Mouse (Mus musculus): ENCODE measurements around the gene Irs3. TPM values are rescaled to one million over a fixed set of nuclear protein-coding genes. Genes with fewer than 3 reads are reported as not detected.
A peak's percentile ranks its signal among the peaks of the same experiment; 100 is the strongest.

The Irs3 gene
- polyA plus RNA-seq, 1 experiment: 0.22 TPM

- peak overlapping the region; percentile 61; the same call in 1 of the 2 replicates for H3K27ac ChIP-seq (ENCODE audit: control insufficient read depth, insufficient read depth, low read depth, low read length)
- no peaks in the 10 kb centered on the region for H3K36me3 ChIP-seq (ENCODE audit: control insufficient read depth, insufficient read depth, low read length)
- H3K4me3 ChIP-seq (ENCODE audit: control insufficient read depth, low read depth, low read length): no peak overlapping the region
- H3K4me1 ChIP-seq (ENCODE audit: control insufficient read depth, insufficient read depth, low read length): peaks cover 10% of the 10 kb centered on the region
- no peaks in the 10 kb centered on the region for H3K27me3 ChIP-seq (ENCODE audit: control insufficient read depth, insufficient read depth, low read length)
- TF ChIP-seq POLR2A (IDR thresholded peaks at IDR 0.05; ENCODE audit: control insufficient read depth, low read depth, low read length): no peak
- TF ChIP-seq CTCF (IDR thresholded peaks at IDR 0.05; ENCODE audit: control insufficient read depth, insufficient read depth, insufficient replicate concordance, low read depth, low read length): no peak
These were observed 27.5 kb upstream of the Irs3 start for GRCm38 (mm10) chr5:137673015-137673414.

GRCm38 (mm10) chr5:137672361-137672760 is 26.8 kb upstream of the Irs3 start:
- H3K4me1 ChIP-seq (ENCODE audit: control insufficient read depth, insufficient read depth, low read length): peaks cover 10% of the 10 kb centered on the region
- peak overlapping the region; percentile 61; the same call in 1 of the 2 replicates for H3K27ac ChIP-seq (ENCODE audit: control insufficient read depth, insufficient read depth, low read depth, low read length)
- no peaks in the 10 kb centered on the region for H3K36me3 ChIP-seq (ENCODE audit: control insufficient read depth, insufficient read depth, low read length)
- no peak overlapping the region for H3K4me3 ChIP-seq (ENCODE audit: control insufficient read depth, low read depth, low read length)
- no peak for TF ChIP-seq POLR2A (IDR thresholded peaks at IDR 0.05; ENCODE audit: control insufficient read depth, low read depth, low read length)
- no peaks in the 10 kb centered on the region for H3K27me3 ChIP-seq (ENCODE audit: control insufficient read depth, insufficient read depth, low read length)

GRCm38 (mm10) chr5:137671443-137672240 is 26.1 kb upstream of the Irs3 start:
- Histone ChIP-seq H3K27me3 (ENCODE audit: control insufficient read depth, insufficient read depth, low read length) (no peaks in the 10 kb centered on the region), H3K4me3 (ENCODE audit: control insufficient read depth, low read depth, low read length) (no peak overlapping the region), H3K27ac (ENCODE audit: control insufficient read depth, insufficient read depth, low read depth, low read length) (peak overlapping the region; percentile 71), H3K4me1 (ENCODE audit: control insufficient read depth, insufficient read depth, low read length) (peaks cover 10% of the 10 kb centered on the region), H3K36me3 (ENCODE audit: control insufficient read depth, insufficient read depth, low read length) (no peaks in the 10 kb centered on the region)
- TF ChIP-seq POLR2A (IDR thresholded peaks at IDR 0.05; ENCODE audit: control insufficient read depth, low read depth, low read length): no peak
- TF ChIP-seq CTCF (IDR thresholded peaks at IDR 0.05; ENCODE audit: control insufficient read depth, insufficient read depth, insufficient replicate concordance, low read depth, low read length): no peak

GRCm38 (mm10) chr5:137670240-137670639 is 24.7 kb upstream of the Irs3 start:
- H3K27me3 ChIP-seq (ENCODE audit: control insufficient read depth, insufficient read depth, low read length): no peaks in the 10 kb centered on the region
- no peak overlapping the region for H3K4me3 ChIP-seq (ENCODE audit: control insufficient read depth, low read depth, low read length)
- peaks cover 10% of the 10 kb centered on the region for H3K4me1 ChIP-seq (ENCODE audit: control insufficient read depth, insufficient read depth, low read length)
- no peaks in the 10 kb centered on the region for H3K36me3 ChIP-seq (ENCODE audit: control insufficient read depth, insufficient read depth, low read length)
- no peak for TF ChIP-seq CTCF (IDR thresholded peaks at IDR 0.05; ENCODE audit: control insufficient read depth, insufficient read depth, insufficient replicate concordance, low read depth, low read length)
- TF ChIP-seq POLR2A (IDR thresholded peaks at IDR 0.05; ENCODE audit: control insufficient read depth, low read depth, low read length): no peak
- H3K27ac ChIP-seq (ENCODE audit: control insufficient read depth, insufficient read depth, low read depth, low read length): no peak overlapping the region

GRCm38 (mm10) chr5:137668971-137669370 is 23.5 kb upstream of the Irs3 start:
- peaks cover 10% of the 10 kb centered on the region for H3K4me1 ChIP-seq (ENCODE audit: control insufficient read depth, insufficient read depth, low read length)
- no peak for TF ChIP-seq CTCF (IDR thresholded peaks at IDR 0.05; ENCODE audit: control insufficient read depth, insufficient read depth, insufficient replicate concordance, low read depth, low read length)
- TF ChIP-seq POLR2A (IDR thresholded peaks at IDR 0.05; ENCODE audit: control insufficient read depth, low read depth, low read length): no peak
- H3K4me3 ChIP-seq (ENCODE audit: control insufficient read depth, low read depth, low read length): no peak overlapping the region
- H3K36me3 ChIP-seq (ENCODE audit: control insufficient read depth, insufficient read depth, low read length): no peaks in the 10 kb centered on the region
- no peaks in the 10 kb centered on the region for H3K27me3 ChIP-seq (ENCODE audit: control insufficient read depth, insufficient read depth, low read length)
- no peak overlapping the region for H3K27ac ChIP-seq (ENCODE audit: control insufficient read depth, insufficient read depth, low read depth, low read length)

GRCm38 (mm10) chr5:137663057-137663456 is 17.5 kb upstream of the Irs3 start:
- H3K36me3 ChIP-seq (ENCODE audit: control insufficient read depth, insufficient read depth, low read length): no peaks in the 10 kb centered on the region

GRCm38 (mm10) chr5:137660064-137660688 is 14.7 kb upstream of the Irs3 start:
- H3K4me3 ChIP-seq (ENCODE audit: control insufficient read depth, low read depth, low read length): no peak overlapping the region

More at GRCm38 (mm10) chr5:137663057-137663456, 17.5 kb upstream of the Irs3 start:
- TF ChIP-seq CTCF (IDR thresholded peaks at IDR 0.05; ENCODE audit: control insufficient read depth, insufficient read depth, insufficient replicate concordance, low read depth, low read length) (no peak), POLR2A (IDR thresholded peaks at IDR 0.05; ENCODE audit: control insufficient read depth, low read depth, low read length) (no peak)
- Histone ChIP-seq H3K4me3 (ENCODE audit: control insufficient read depth, low read depth, low read length) (no peak overlapping the region), H3K4me1 (ENCODE audit: control insufficient read depth, insufficient read depth, low read length) (peaks cover 7% of the 10 kb centered on the region; the same call in 1 of the 2 replicates), H3K27ac (ENCODE audit: control insufficient read depth, insufficient read depth, low read depth, low read length) (no peak overlapping the region), H3K27me3 (ENCODE audit: control insufficient read depth, insufficient read depth, low read length) (no peaks in the 10 kb centered on the region)

More at GRCm38 (mm10) chr5:137660064-137660688, 14.7 kb upstream of the Irs3 start:
- Histone ChIP-seq H3K36me3 (ENCODE audit: control insufficient read depth, insufficient read depth, low read length) (no peaks in the 10 kb centered on the region), H3K4me1 (ENCODE audit: control insufficient read depth, insufficient read depth, low read length) (peaks cover 7% of the 10 kb centered on the region; the same call in 1 of the 2 replicates), H3K27me3 (ENCODE audit: control insufficient read depth, insufficient read depth, low read length) (no peaks in the 10 kb centered on the region), H3K27ac (ENCODE audit: control insufficient read depth, insufficient read depth, low read depth, low read length) (peak overlapping the region; percentile 29; the same call in 1 of the 2 replicates)
- TF ChIP-seq CTCF (IDR thresholded peaks at IDR 0.05; ENCODE audit: control insufficient read depth, insufficient read depth, insufficient replicate concordance, low read depth, low read length): no peak
- no peak for TF ChIP-seq POLR2A (IDR thresholded peaks at IDR 0.05; ENCODE audit: control insufficient read depth, low read depth, low read length)

Measured in testis, adult 2 months (tissue).